Mouse (Mus musculus): ENCODE results near the gene Capza1. TPM values are rescaled to one million over a fixed set of nuclear protein-coding genes. Genes with fewer than 3 reads are reported as not detected.

The Capza1 gene
- polyA plus RNA-seq, 1 experiment from 2014 or later, result 269 TPM

- no peaks in the 10 kb centered on the region for H3K27me3 ChIP-seq (ENCODE audit: control insufficient read depth, insufficient read depth, low read length)
- H3K27ac ChIP-seq (ENCODE audit: low read depth, low read length), result peak overlapping the region; percentile 17; the same call in 1 of the 2 replicates
- no peak overlapping the region for H3K4me2 ChIP-seq (ENCODE audit: low read depth)
- peaks cover 27% of the 10 kb centered on the region for H3K4me1 ChIP-seq (ENCODE audit: control insufficient read depth, insufficient read depth, low read length)
- no peak for DNase-seq (ENCODE audit: low spot score)
- no peaks in the 10 kb centered on the region for H3K9me3 ChIP-seq (ENCODE audit: control insufficient read depth, low read length)
- 50% methylated on average over 12 of the region's 12 CpGs for WGBS
- no peak overlapping the region for H3K4me3 ChIP-seq (ENCODE audit: low read depth, low read length)
- no peak overlapping the region; the same call in 1 of the 2 replicates for H3K9ac ChIP-seq (ENCODE audit: low read length)
- peaks cover 2% of the 10 kb centered on the region; the same call in 1 of the 2 replicates for H3K36me3 ChIP-seq (ENCODE audit: control insufficient read depth, insufficient read depth, low read length)
- no peak for ATAC-seq (ENCODE audit: insufficient read depth, low FRiP score, low TSS enrichment)
These were observed 69.3 kb downstream of the Capza1 start for GRCm38 (mm10) chr3:104794953-104795470.

GRCm38 (mm10) chr3:104793871-104794828, 70.2 kb downstream of the Capza1 start:
- Histone ChIP-seq H3K4me1 (ENCODE audit: control insufficient read depth, insufficient read depth, low read length) (peaks cover 32% of the 10 kb centered on the region), H3K4me3 (ENCODE audit: low read depth, low read length) (no peak overlapping the region), H3K9ac (ENCODE audit: low read length) (0 out of 2 replicates have a peak overlapping the region, but pooled peaks have one; percentile 26), H3K36me3 (ENCODE audit: control insufficient read depth, insufficient read depth, low read length) (peaks cover 2% of the 10 kb centered on the region; the same call in 1 of the 2 replicates), H3K27me3 (ENCODE audit: control insufficient read depth, insufficient read depth, low read length) (no peaks in the 10 kb centered on the region), H3K9me3 (ENCODE audit: control insufficient read depth, low read length) (no peaks in the 10 kb centered on the region), H3K27ac (ENCODE audit: low read depth, low read length) (peak overlapping the region; percentile 72), H3K4me2 (ENCODE audit: low read depth) (0 out of 2 replicates have a peak overlapping the region, but pooled peaks have one; percentile 7)
- DNase-seq (ENCODE audit: low spot score), result peak; percentile 91
- peak; percentile 94 for ATAC-seq (ENCODE audit: insufficient read depth, low FRiP score, low TSS enrichment)
- 51% methylated on average over 20 of the region's 20 CpGs for WGBS

- peaks cover 32% of the 10 kb centered on the region for H3K4me1 ChIP-seq (ENCODE audit: control insufficient read depth, insufficient read depth, low read length)
- whole genome bisulfite sequencing, result 73% methylated on average over 15 of the region's 15 CpGs
- no peak overlapping the region for H3K4me2 ChIP-seq (ENCODE audit: low read depth)
- H3K9me3 ChIP-seq (ENCODE audit: control insufficient read depth, low read length), result no peaks in the 10 kb centered on the region
- ATAC-seq (ENCODE audit: insufficient read depth, low FRiP score, low TSS enrichment) (no peak), DNase-seq (ENCODE audit: low spot score) (no peak)
- H3K9ac ChIP-seq (ENCODE audit: low read length), result no peak overlapping the region
- no peak overlapping the region for H3K4me3 ChIP-seq (ENCODE audit: low read depth, low read length)
- H3K27me3 ChIP-seq (ENCODE audit: control insufficient read depth, insufficient read depth, low read length), result no peaks in the 10 kb centered on the region
- H3K36me3 ChIP-seq (ENCODE audit: control insufficient read depth, insufficient read depth, low read length), result peaks cover 2% of the 10 kb centered on the region; the same call in 1 of the 2 replicates
- no peak overlapping the region for H3K27ac ChIP-seq (ENCODE audit: low read depth, low read length)
These were observed 71.7 kb downstream of the Capza1 start for GRCm38 (mm10) chr3:104792360-104793270.

GRCm38 (mm10) chr3:104791671-104792070, 72.6 kb downstream of the Capza1 start:
- Histone ChIP-seq H3K27me3 (ENCODE audit: control insufficient read depth, insufficient read depth, low read length) (no peaks in the 10 kb centered on the region), H3K9me3 (ENCODE audit: control insufficient read depth, low read length) (no peaks in the 10 kb centered on the region), H3K4me3 (ENCODE audit: low read depth, low read length) (no peak overlapping the region), H3K9ac (ENCODE audit: low read length) (no peak overlapping the region), H3K4me1 (ENCODE audit: control insufficient read depth, insufficient read depth, low read length) (peaks cover 32% of the 10 kb centered on the region), H3K27ac (ENCODE audit: low read depth, low read length) (no peak overlapping the region), H3K4me2 (ENCODE audit: low read depth) (no peak overlapping the region), H3K36me3 (ENCODE audit: control insufficient read depth, insufficient read depth, low read length) (peaks cover 2% of the 10 kb centered on the region; the same call in 1 of the 2 replicates)
- 94% methylated on average over 8 of the region's 8 CpGs for WGBS
- ATAC-seq (ENCODE audit: insufficient read depth, low FRiP score, low TSS enrichment) (no peak), DNase-seq (ENCODE audit: low spot score) (no peak)

- H3K27ac ChIP-seq (ENCODE audit: low read depth, low read length), result peak overlapping the region; percentile 34; the same call in 1 of the 2 replicates
- no peak for DNase-seq (ENCODE audit: low spot score)
- H3K36me3 ChIP-seq (ENCODE audit: control insufficient read depth, insufficient read depth, low read length), result peaks cover 2% of the 10 kb centered on the region; the same call in 1 of the 2 replicates
- H3K4me1 ChIP-seq (ENCODE audit: control insufficient read depth, insufficient read depth, low read length), result peaks cover 32% of the 10 kb centered on the region
- H3K9ac ChIP-seq (ENCODE audit: low read length), result peak overlapping the region; percentile 59
- ATAC-seq (ENCODE audit: insufficient read depth, low FRiP score, low TSS enrichment), result no peak
- H3K9me3 ChIP-seq (ENCODE audit: control insufficient read depth, low read length), result no peaks in the 10 kb centered on the region
- H3K27me3 ChIP-seq (ENCODE audit: control insufficient read depth, insufficient read depth, low read length), result no peaks in the 10 kb centered on the region
- H3K4me3 ChIP-seq (ENCODE audit: low read depth, low read length), result peak overlapping the region; percentile 59
- H3K4me2 ChIP-seq (ENCODE audit: low read depth), result peak overlapping the region; percentile 76
- 27% methylated on average over 4 of the region's 4 CpGs for WGBS
These were observed 73.3 kb downstream of the Capza1 start for GRCm38 (mm10) chr3:104791017-104791416.

GRCm38 (mm10) chr3:104790401-104790937, 73.8 kb downstream of the Capza1 start:
- Histone ChIP-seq H3K4me2 (ENCODE audit: low read depth) (peak overlapping the region; percentile 76), H3K4me1 (ENCODE audit: control insufficient read depth, insufficient read depth, low read length) (peaks cover 29% of the 10 kb centered on the region), H3K27me3 (ENCODE audit: control insufficient read depth, insufficient read depth, low read length) (no peaks in the 10 kb centered on the region), H3K36me3 (ENCODE audit: control insufficient read depth, insufficient read depth, low read length) (peaks cover 2% of the 10 kb centered on the region; the same call in 1 of the 2 replicates), H3K9ac (ENCODE audit: low read length) (peak overlapping the region; percentile 59), H3K9me3 (ENCODE audit: control insufficient read depth, low read length) (no peaks in the 10 kb centered on the region), H3K27ac (ENCODE audit: low read depth, low read length) (peak overlapping the region; percentile 34; the same call in 1 of the 2 replicates), H3K4me3 (ENCODE audit: low read depth, low read length) (peak overlapping the region; percentile 59)
- no peak for ATAC-seq (ENCODE audit: insufficient read depth, low FRiP score, low TSS enrichment)
- WGBS, result 22% methylated on average over 6 of the region's 6 CpGs
- peak; percentile 37 for DNase-seq (ENCODE audit: low spot score)

GRCm38 (mm10) chr3:104789822-104790221, 74.5 kb downstream of the Capza1 start:
- Histone ChIP-seq H3K4me3 (ENCODE audit: low read depth, low read length) (peak overlapping the region; percentile 59), H3K9ac (ENCODE audit: low read length) (peak overlapping the region; percentile 59), H3K4me2 (ENCODE audit: low read depth) (peak overlapping the region; percentile 76), H3K4me1 (ENCODE audit: control insufficient read depth, insufficient read depth, low read length) (peaks cover 29% of the 10 kb centered on the region), H3K27me3 (ENCODE audit: control insufficient read depth, insufficient read depth, low read length) (no peaks in the 10 kb centered on the region), H3K27ac (ENCODE audit: low read depth, low read length) (no peak overlapping the region), H3K36me3 (ENCODE audit: control insufficient read depth, insufficient read depth, low read length) (peaks cover 2% of the 10 kb centered on the region; the same call in 1 of the 2 replicates), H3K9me3 (ENCODE audit: control insufficient read depth, low read length) (no peaks in the 10 kb centered on the region)
- DNase-seq (ENCODE audit: low spot score) (no peak), ATAC-seq (ENCODE audit: insufficient read depth, low FRiP score, low TSS enrichment) (no peak)
- WGBS, result 39% methylated on average over 13 of the region's 13 CpGs

GRCm38 (mm10) chr3:104789312-104789605, 75.0 kb downstream of the Capza1 start:
- Histone ChIP-seq H3K4me2 (ENCODE audit: low read depth) (peak overlapping the region; percentile 76), H3K36me3 (ENCODE audit: control insufficient read depth, insufficient read depth, low read length) (peaks cover 2% of the 10 kb centered on the region; the same call in 1 of the 2 replicates), H3K27ac (ENCODE audit: low read depth, low read length) (0 out of 2 replicates have a peak overlapping the region, but pooled peaks have one; percentile 39), H3K9ac (ENCODE audit: low read length) (peak overlapping the region; percentile 59), H3K27me3 (ENCODE audit: control insufficient read depth, insufficient read depth, low read length) (peaks cover 3% of the 10 kb centered on the region; the same call in 1 of the 2 replicates), H3K9me3 (ENCODE audit: control insufficient read depth, low read length) (no peaks in the 10 kb centered on the region), H3K4me1 (ENCODE audit: control insufficient read depth, insufficient read depth, low read length) (peaks cover 25% of the 10 kb centered on the region), H3K4me3 (ENCODE audit: low read depth, low read length) (peak overlapping the region; percentile 59)
- ATAC-seq (ENCODE audit: insufficient read depth, low FRiP score, low TSS enrichment) (peak; percentile 18; the same call in 1 of the 2 replicates), DNase-seq (ENCODE audit: low spot score) (no peak)
- 1% methylated on average over 10 of the region's 10 CpGs for WGBS

Data from neural tube, embryonic 11.5 days (tissue).